In the genomic region with DNA sequence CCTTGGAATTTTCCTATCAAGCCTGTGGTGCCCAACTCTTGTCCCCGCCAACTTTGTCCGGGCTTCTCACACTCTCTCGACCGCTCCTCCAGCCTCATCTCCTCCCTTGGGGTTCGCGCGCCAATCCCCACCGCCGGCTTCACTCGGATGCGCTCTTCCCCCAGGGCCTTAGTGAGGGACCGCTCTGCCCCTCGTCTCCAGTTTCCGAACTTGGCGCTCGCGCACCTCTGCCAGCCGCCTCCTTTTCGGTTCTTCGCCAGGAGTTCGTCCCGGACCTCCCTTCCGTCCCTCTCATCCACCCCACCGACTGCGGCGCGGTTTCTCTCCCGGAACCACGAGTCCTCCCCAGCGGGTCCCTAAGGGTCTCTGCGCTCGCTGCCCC, we compare ENCODE assay signal across 8 mouse cellular contexts. TPM values are rescaled to one million over a fixed set of nuclear protein-coding genes. Genes with fewer than 3 reads are reported as not detected.
DNase-seq lines count a peak whose midpoint lies in the region; ATAC-seq lines count a peak whose summit lies in the region.

No protein-coding gene starts in this region.

- peak overlapping the region; percentile 96 for H3K4me2 ChIP-seq in heart, embryonic 16.5 days (ENCODE audit: low read depth, low read length)
- H3K4me2 ChIP-seq in forebrain, embryonic 13.5 days = peak overlapping the region; percentile 91
- peak overlapping the region; percentile 89 for H3K4me2 ChIP-seq in liver, embryonic 12.5 days
- H3K4me2 ChIP-seq in stomach, embryonic 15.5 days = peak overlapping the region; percentile 83

- peaks cover 15% of the 10 kb centered on the region for H3K4me1 ChIP-seq in heart, embryonic 16.5 days (ENCODE audit: control insufficient read depth, insufficient read depth, low read length)
- H3K4me1 ChIP-seq in forebrain, embryonic 13.5 days = peaks cover 22% of the 10 kb centered on the region
- H3K4me1 ChIP-seq in liver, embryonic 12.5 days = peaks cover 22% of the 10 kb centered on the region
- peaks cover 11% of the 10 kb centered on the region for H3K4me1 ChIP-seq in stomach, embryonic 15.5 days

- H3K9me3 ChIP-seq in heart, embryonic 16.5 days (replicated peaks; ENCODE audit: control insufficient read depth, low read length) = no peaks in the 10 kb centered on the region
- H3K9me3 ChIP-seq in forebrain, embryonic 13.5 days (replicated peaks) = no peaks in the 10 kb centered on the region
- no peaks in the 10 kb centered on the region for H3K9me3 ChIP-seq in liver, embryonic 12.5 days (replicated peaks)
- H3K9me3 ChIP-seq in stomach, embryonic 15.5 days = no peaks in the 10 kb centered on the region

- WGBS in heart, embryonic 16.5 days = under 1% methylated on average over 32 of the region's 32 CpGs
- WGBS in forebrain, embryonic 13.5 days = 0% methylated on average over 32 of the region's 32 CpGs
- WGBS in liver, embryonic 12.5 days (ENCODE audit: insufficient replicate concordance) = under 1% methylated on average over 32 of the region's 32 CpGs
- WGBS in stomach, embryonic 15.5 days = 0% methylated on average over 32 of the region's 32 CpGs

- H3K36me3 ChIP-seq in heart, embryonic 16.5 days (ENCODE audit: control insufficient read depth, insufficient read depth) = peaks cover 21% of the 10 kb centered on the region
- H3K36me3 ChIP-seq in forebrain, embryonic 13.5 days (ENCODE audit: poor library complexity, severe bottlenecking) = peaks cover 36% of the 10 kb centered on the region
- H3K36me3 ChIP-seq in liver, embryonic 12.5 days = peaks cover 41% of the 10 kb centered on the region
- peaks cover 30% of the 10 kb centered on the region for H3K36me3 ChIP-seq in stomach, embryonic 15.5 days

- peak overlapping the region; percentile 80 for H3K27ac ChIP-seq in heart, embryonic 16.5 days (ENCODE audit: low read length)
- H3K27ac ChIP-seq in forebrain, embryonic 13.5 days = peak overlapping the region; percentile 51
- peak overlapping the region; percentile 83 for H3K27ac ChIP-seq in liver, embryonic 12.5 days
- H3K27ac ChIP-seq in stomach, embryonic 15.5 days = peak overlapping the region; percentile 77

- H3K4me3 ChIP-seq in heart, embryonic 16.5 days (ENCODE audit: low read length) = peak overlapping the region; percentile 90
- H3K4me3 ChIP-seq in forebrain, embryonic 13.5 days = peak overlapping the region; percentile 83
- peak overlapping the region; percentile 75 for H3K4me3 ChIP-seq in liver, embryonic 12.5 days
- H3K4me3 ChIP-seq in stomach, embryonic 15.5 days (replicated peaks) = peak overlapping the region; percentile 86

- no peak for DNase-seq in heart, adult 8-10 months (ENCODE audit: low spot score)
- peak; percentile 56 for DNase-seq in NIH3T3 (ENCODE audit: low read depth)
- no peak for DNase-seq in cerebellum, adult 11-12 months
- DNase-seq in thymus, postnatal 0 days (ENCODE audit: low spot score) = no peak

- peak; percentile 14 for ATAC-seq in heart, embryonic 16.5 days (replicated peaks; ENCODE audit: extremely low read depth, insufficient read depth, low FRiP score)
- ATAC-seq in forebrain, embryonic 13.5 days = no peak; the same call in none of the 2 replicates
- peak; percentile 25 for ATAC-seq in liver, embryonic 12.5 days
- peak; percentile 0; the same call in 1 of the 2 replicates for ATAC-seq in stomach, embryonic 15.5 days (ENCODE audit: insufficient read depth, low FRiP score, low read depth)

- H3K9ac ChIP-seq in heart, embryonic 16.5 days (ENCODE audit: low read length) = peak overlapping the region; percentile 92
- H3K9ac ChIP-seq in forebrain, embryonic 13.5 days = peak overlapping the region; percentile 82
- H3K9ac ChIP-seq in liver, embryonic 12.5 days = peak overlapping the region; percentile 77
- peak overlapping the region; percentile 75 for H3K9ac ChIP-seq in stomach, embryonic 15.5 days

- H3K27me3 ChIP-seq in heart, embryonic 16.5 days (ENCODE audit: control insufficient read depth, insufficient read depth, low read length) = no peaks in the 10 kb centered on the region
- no peaks in the 10 kb centered on the region for H3K27me3 ChIP-seq in forebrain, embryonic 13.5 days
- H3K27me3 ChIP-seq in liver, embryonic 12.5 days (replicated peaks) = no peaks in the 10 kb centered on the region
- H3K27me3 ChIP-seq in stomach, embryonic 15.5 days (replicated peaks) = no peaks in the 10 kb centered on the region

RNA-seq across cellular contexts. Expression of gene Abcf2, which starts 0.5 kb away (rescaled TPM):
- polyA plus RNA-seq in heart, embryonic 16.5 days (2015; fragmentation: Nextera tagmentation; extraction: Ambion mirVana) = 68.1 and 72.6 TPM in 2 replicates
- total RNA-seq in heart, adult 8-10 months (2022) = 10 to 100 TPM; 53.6 to 60.6 (median 56.2) TPM
- polyA plus RNA-seq in forebrain, embryonic 13.5 days (2015; fragmentation: Nextera tagmentation; extraction: Ambion mirVana) = 117 and 124 TPM in 2 replicates
- polyA plus RNA-seq in liver, embryonic 12.5 days (2016; fragmentation: Nextera tagmentation; extraction: Ambion mirVana) = 93.7 and 95.9 TPM in 2 replicates
- polyA plus RNA-seq in stomach, embryonic 15.5 days (2015; fragmentation: Nextera tagmentation; extraction: Ambion mirVana) = 85.9 and 90.0 TPM in 2 replicates
- polyA plus RNA-seq in thymus, postnatal 0 days (2015; fragmentation: Nextera tagmentation; extraction: Ambion mirVana) = 119 and 121 TPM in 2 replicates

RNA-seq across cellular contexts. Expression of gene Chpf2, which starts 9.7 kb away (rescaled TPM):
- polyA plus RNA-seq in heart, embryonic 16.5 days (2015; fragmentation: Nextera tagmentation; extraction: Ambion mirVana) = 14.4 and 14.8 TPM in 2 replicates
- 1 to 10 TPM; 7.4 to 9.5 (median 7.7) TPM for total RNA-seq in heart, adult 8-10 months (2022)
- polyA plus RNA-seq in forebrain, embryonic 13.5 days (2015; fragmentation: Nextera tagmentation; extraction: Ambion mirVana) = 15.0 and 17.2 TPM in 2 replicates
- 16.6 and 17.6 TPM in 2 replicates for polyA plus RNA-seq in liver, embryonic 12.5 days (2016; fragmentation: Nextera tagmentation; extraction: Ambion mirVana)
- polyA plus RNA-seq in stomach, embryonic 15.5 days (2015; fragmentation: Nextera tagmentation; extraction: Ambion mirVana) = 18.6 and 21.2 TPM in 2 replicates
- polyA plus RNA-seq in thymus, postnatal 0 days (2015; fragmentation: Nextera tagmentation; extraction: Ambion mirVana) = 16.8 and 18.5 TPM in 2 replicates

RNA-seq across cellular contexts. Expression of gene 4931409K22Rik, which starts 20.2 kb away (rescaled TPM):
- not detected in 2 replicates for polyA plus RNA-seq in heart, embryonic 16.5 days (2015; fragmentation: Nextera tagmentation; extraction: Ambion mirVana)
- not detected for total RNA-seq in heart, adult 8-10 months (2022)
- polyA plus RNA-seq in forebrain, embryonic 13.5 days (2015; fragmentation: Nextera tagmentation; extraction: Ambion mirVana) = 0.62 TPM in 2 replicates
- 0.05 TPM in 1 of 2 replicates, not detected in the other for polyA plus RNA-seq in liver, embryonic 12.5 days (2016; fragmentation: Nextera tagmentation; extraction: Ambion mirVana)
- polyA plus RNA-seq in stomach, embryonic 15.5 days (2015; fragmentation: Nextera tagmentation; extraction: Ambion mirVana) = 0.14 and 0.24 TPM in 2 replicates
- not detected in 2 replicates for polyA plus RNA-seq in thymus, postnatal 0 days (2015; fragmentation: Nextera tagmentation; extraction: Ambion mirVana)

RNA-seq across cellular contexts. Expression of gene Asb10, which starts 36.0 kb away (rescaled TPM):
- 10.1 and 10.2 TPM in 2 replicates for polyA plus RNA-seq in heart, embryonic 16.5 days (2015; fragmentation: Nextera tagmentation; extraction: Ambion mirVana)
- total RNA-seq in heart, adult 8-10 months (2022) = 100 to 1,000 TPM in 2 of 4 experiments, 10 to 100 TPM in 2; 97.3 to 112 (median 103) TPM
- polyA plus RNA-seq in forebrain, embryonic 13.5 days (2015; fragmentation: Nextera tagmentation; extraction: Ambion mirVana) = 0.06 and 0.15 TPM in 2 replicates
- polyA plus RNA-seq in liver, embryonic 12.5 days (2016; fragmentation: Nextera tagmentation; extraction: Ambion mirVana) = 0.11 TPM in 1 of 2 replicates, not detected in the other
- 0.32 and 0.57 TPM in 2 replicates for polyA plus RNA-seq in stomach, embryonic 15.5 days (2015; fragmentation: Nextera tagmentation; extraction: Ambion mirVana)
- 0.88 and 0.94 TPM in 2 replicates for polyA plus RNA-seq in thymus, postnatal 0 days (2015; fragmentation: Nextera tagmentation; extraction: Ambion mirVana)

RNA-seq across cellular contexts. Expression of gene Smarcd3, which starts 47.4 kb away (rescaled TPM):
- polyA plus RNA-seq in heart, embryonic 16.5 days (2015; fragmentation: Nextera tagmentation; extraction: Ambion mirVana) = 47.4 and 48.3 TPM in 2 replicates
- 10 to 100 TPM; 56.8 to 62.6 (median 60.6) TPM for total RNA-seq in heart, adult 8-10 months (2022)
- polyA plus RNA-seq in forebrain, embryonic 13.5 days (2015; fragmentation: Nextera tagmentation; extraction: Ambion mirVana) = 111 and 114 TPM in 2 replicates
- 5.8 and 8.3 TPM in 2 replicates for polyA plus RNA-seq in liver, embryonic 12.5 days (2016; fragmentation: Nextera tagmentation; extraction: Ambion mirVana)
- polyA plus RNA-seq in stomach, embryonic 15.5 days (2015; fragmentation: Nextera tagmentation; extraction: Ambion mirVana) = 22.2 and 25.1 TPM in 2 replicates
- polyA plus RNA-seq in thymus, postnatal 0 days (2015; fragmentation: Nextera tagmentation; extraction: Ambion mirVana) = 2.0 and 2.5 TPM in 2 replicates
